Mouse (Mus musculus) heart, embryonic 10.5 days (tissue): ENCODE data around the gene Gm21987. TPM values are rescaled to one million over a fixed set of nuclear protein-coding genes. Genes with fewer than 3 reads are reported as not detected.

ENCODE experiments used
- DNase-seq: peaks from one replicate; pipeline ENCODE4 v3.0.0-alpha.2; 2017; ENCODE audit warnings: low spot score
- H3K27ac ChIP-seq: fragments of 300-500 bp; sonication (generic); 2 replicates; pipeline ENCODE4 v1.5.1; 2016; ENCODE audit warnings: mild to moderate bottlenecking
- H3K27me3 ChIP-seq: fragments of 300-500 bp; sonication (generic); 2 replicates; pipeline ENCODE4 v1.6.1; 2016; ENCODE audit warnings: mild to moderate bottlenecking; ENCODE audit not compliant: poor library complexity, insufficient read depth, severe bottlenecking
- H3K36me3 ChIP-seq: fragments of 300-500 bp; sonication (generic); 2 replicates; pipeline ENCODE4 v1.6.1; 2016; ENCODE audit warnings: mild to moderate bottlenecking, moderate library complexity
- H3K4me1 ChIP-seq: fragments of 300-500 bp; sonication (generic); 2 replicates; pipeline ENCODE4 v1.6.1; 2016; ENCODE audit warnings: mild to moderate bottlenecking
- H3K4me3 ChIP-seq: fragments of 300-500 bp; sonication (generic); 2 replicates; pipeline ENCODE4 v1.5.1; 2016; ENCODE audit warnings: mild to moderate bottlenecking, moderate library complexity
- H3K9me3 ChIP-seq: fragments of 300-500 bp; sonication (generic); 2 replicates; pipeline ENCODE4 v1.6.1; 2016; ENCODE audit warnings: mild to moderate bottlenecking, moderate library complexity
- WGBS: fragments of 180-500 bp; shearing (Covaris S2); methylation state at CpG from one replicate; pipeline ENCODE4 v1.1.7; 2016; 5-methylcytosine and 5-hydroxymethylcytosine counted together
- polyA plus RNA-seq: library from polyadenylated mRNA; unstranded; fragments of >200 nt; fragmentation: Nextera tagmentation; extraction: Ambion mirVana; gene quantifications from 2 replicates; pipeline ENCODE4 v1.2.1, GENCODE M21; 2016

Gm21987 gene
- polyA plus RNA-seq, 1 experiment from 2014 or later = 1.3 TPM

DNA sequence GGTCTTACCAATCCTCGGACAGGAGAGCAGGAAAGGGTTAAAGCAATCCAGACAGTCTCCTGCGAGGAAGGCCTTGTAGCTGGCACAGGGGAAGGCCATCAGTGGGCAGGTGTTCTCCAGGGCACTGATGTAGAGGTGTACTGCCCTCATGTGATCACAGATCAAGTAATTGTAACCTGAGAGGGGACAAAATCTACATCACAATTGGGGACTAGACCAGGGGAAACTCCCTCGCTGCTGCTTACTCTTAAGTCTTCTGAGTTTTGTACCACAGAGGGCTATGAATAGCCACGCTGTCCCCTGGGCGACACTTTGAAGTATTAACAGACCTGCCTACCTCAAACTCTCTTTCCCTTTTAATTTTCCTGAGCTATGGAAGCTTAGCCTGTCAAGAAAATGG, 60.7 kb downstream of the Gm21987 start:
- 30% methylated on average over 5 of the region's 5 CpGs for WGBS
- DNase-seq = no peak
- no peak overlapping the region for H3K4me3 ChIP-seq
- no peaks in the 10 kb centered on the region for H3K27me3 ChIP-seq
- H3K9me3 ChIP-seq = no peaks in the 10 kb centered on the region
- H3K4me1 ChIP-seq = peaks cover 17% of the 10 kb centered on the region
- H3K27ac ChIP-seq = no peak overlapping the region
- H3K36me3 ChIP-seq = no peaks in the 10 kb centered on the region

DNA sequence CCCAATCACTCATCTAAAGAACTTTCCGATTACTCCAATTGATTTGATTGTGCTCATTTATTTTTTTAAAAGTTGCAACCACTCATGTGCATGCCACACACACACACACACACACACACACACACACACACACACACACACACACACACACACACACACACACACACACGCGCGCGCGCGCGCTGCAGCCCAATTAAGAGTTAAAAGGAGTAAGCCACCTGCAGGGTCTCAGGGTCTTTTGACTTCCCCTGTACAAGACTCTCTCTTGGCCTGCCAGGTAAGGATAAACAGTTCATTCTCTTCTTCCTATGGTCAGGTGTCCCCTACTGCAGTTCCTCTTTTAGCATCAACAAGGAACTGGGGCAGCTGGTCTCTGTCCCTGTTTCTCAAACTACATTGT, 61.6 kb downstream of the Gm21987 start:
- no peak overlapping the region for H3K4me3 ChIP-seq
- no peaks in the 10 kb centered on the region for H3K9me3 ChIP-seq
- peaks cover 17% of the 10 kb centered on the region for H3K4me1 ChIP-seq
- no peaks in the 10 kb centered on the region for H3K27me3 ChIP-seq
- no peak for DNase-seq
- H3K27ac ChIP-seq = no peak overlapping the region
- H3K36me3 ChIP-seq = no peaks in the 10 kb centered on the region
- WGBS = 93% methylated on average over 8 of the region's 8 CpGs

Other genes starting within 250 kb of the Gm21987 start
- 0.08 TPM in 1 of 2 replicates, not detected in the other for gene Nr1i2, start 52.2 kb upstream of the Gm21987 start, polyA plus RNA-seq
- gene Maats1, start 4.9 kb upstream of the Gm21987 start, polyA plus RNA-seq = 0.06 and 0.12 TPM in 2 replicates
- 287 and 339 TPM in 2 replicates for gene Cox17, start within 50 bp of the Gm21987 start, polyA plus RNA-seq
- gene Popdc2, start 15.2 kb downstream of the Gm21987 start, polyA plus RNA-seq = 230 and 378 TPM in 2 replicates
- gene Pla1a, start 86.1 kb downstream of the Gm21987 start, polyA plus RNA-seq = 0.19 and 0.37 TPM in 2 replicates
- gene Adprh, start 105.7 kb downstream of the Gm21987 start, polyA plus RNA-seq = 127 TPM in 2 replicates
- 0.41 and 0.45 TPM in 2 replicates for gene Cd80, start 108.5 kb downstream of the Gm21987 start, polyA plus RNA-seq
- 25.1 and 39.3 TPM in 2 replicates for gene Timmdc1, start 175.6 kb downstream of the Gm21987 start, polyA plus RNA-seq
- gene Poglut1, start 203.2 kb downstream of the Gm21987 start, polyA plus RNA-seq = 40.2 and 50.6 TPM in 2 replicates
- 76.1 and 105 TPM in 2 replicates for gene Tmem39a, start 211.7 kb downstream of the Gm21987 start, polyA plus RNA-seq